Mouse (Mus musculus) embryonic fibroblast, embryonic 13.5 days (primary cell): ENCODE data around the gene Rcc1.

ENCODE experiments used
- CTCF ChIP-seq: IDR thresholded peaks from 2 replicates; pipeline ENCODE4 v1.5.1; 2011; ENCODE audit warnings: mild to moderate bottlenecking, control low read depth, low read length, moderate library complexity, borderline replicate concordance; ENCODE audit not compliant: insufficient read depth
- POLR2A ChIP-seq: IDR thresholded peaks from 2 replicates; pipeline ENCODE4 v1.6.1; 2011; ENCODE audit warnings: low read depth, mild to moderate bottlenecking, control low read depth, low read length, moderate library complexity

- 0 out of 2 replicates have a peak, but pooled peaks have one; percentile 32 for TF ChIP-seq POLR2A
- no peak for TF ChIP-seq CTCF
Measured at GRCm38 (mm10) chr4:132301965-132302938, 51.2 kb downstream of the Rcc1 start.
